Mouse (Mus musculus) midbrain, embryonic 13.5 days (tissue): Measurements from ENCODE around the gene Haus8. TPM values are rescaled to one million over a fixed set of nuclear protein-coding genes. Genes with fewer than 3 reads are reported as not detected.
"Not testable (repeated sequence)": the region's sequence is repeated elsewhere in the genome, so short reads cannot be mapped to it uniquely, and the experiment has no call there.

Source experiments
- ATAC-seq: fragments of 200-750 bp; cut with Nextera tagmentation; 2 replicates; pipeline ENCODE4 v1.8.0; 2017; ENCODE audit warnings: mild to moderate bottlenecking, moderate TSS enrichment, moderate library complexity
- H3K27ac ChIP-seq: fragments of 300-500 bp; sonication (generic); 2 replicates; pipeline ENCODE4 v1.5.1; 2015; ENCODE audit warnings: inconsistent platforms, mild to moderate bottlenecking, moderate library complexity
- H3K27me3 ChIP-seq: fragments of 300-500 bp; sonication (generic); 2 replicates; pipeline ENCODE4 v1.6.1; 2015; ENCODE audit warnings: mild to moderate bottlenecking, inconsistent platforms
- H3K36me3 ChIP-seq: fragments of 300-500 bp; sonication (generic); 2 replicates; pipeline ENCODE4 v1.6.1; 2015; ENCODE audit warnings: mild to moderate bottlenecking, inconsistent platforms
- H3K4me1 ChIP-seq: fragments of 300-500 bp; sonication (generic); replicated peaks from 2 replicates; pipeline ENCODE4 v1.6.1; 2015; ENCODE audit warnings: inconsistent platforms
- H3K4me2 ChIP-seq: fragments of 300-500 bp; sonication (generic); replicated peaks from 2 replicates; pipeline ENCODE4 v1.6.1; 2015; ENCODE audit warnings: moderate library complexity, mild to moderate bottlenecking, inconsistent platforms
- H3K4me3 ChIP-seq: fragments of 300-500 bp; sonication (generic); replicated peaks from 2 replicates; pipeline ENCODE4 v1.5.1; 2015; ENCODE audit warnings: mild to moderate bottlenecking, inconsistent platforms
- H3K9ac ChIP-seq: fragments of 300-500 bp; sonication (generic); replicated peaks from 2 replicates; pipeline ENCODE4 v1.6.1; 2015; ENCODE audit warnings: mild to moderate bottlenecking, inconsistent platforms
- H3K9me3 ChIP-seq: fragments of 300-500 bp; sonication (generic); 2 replicates; pipeline ENCODE4 v1.6.1; 2016; ENCODE audit warnings: mild to moderate bottlenecking, inconsistent platforms
- WGBS: fragments of 180-500 bp; shearing (Covaris S2); methylation state at CpG from one replicate; pipeline ENCODE4 v1.1.7; 2015; 5-methylcytosine and 5-hydroxymethylcytosine counted together
- polyA plus RNA-seq: library from polyadenylated mRNA; unstranded; fragments of >200 nt; fragmentation: Nextera tagmentation; extraction: Ambion mirVana; gene quantifications from 2 replicates; pipeline ENCODE4 v1.2.1, GENCODE M21; 2015

Haus8 gene
- polyA plus RNA-seq, 1 experiment from 2014 or later, result 54.3 TPM

DNA sequence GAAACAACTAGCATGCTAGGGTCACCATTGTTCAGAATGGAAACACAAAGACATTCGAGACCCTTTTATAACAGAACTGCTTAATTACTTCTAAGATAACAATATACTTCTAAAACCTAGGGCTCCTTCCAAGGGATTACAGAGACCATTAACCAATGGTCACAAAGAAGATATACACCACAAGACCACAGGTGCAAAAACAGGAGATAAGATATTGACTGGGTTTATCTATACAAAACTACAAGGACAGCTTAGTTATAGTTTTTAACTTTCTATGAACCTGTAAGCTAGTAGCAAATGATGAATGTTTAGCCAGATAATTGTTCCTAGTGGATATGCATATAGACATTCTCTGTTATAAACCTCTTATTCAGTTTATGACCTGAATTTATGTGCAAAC, 30.1 kb upstream of the Haus8 start:
- Histone ChIP-seq H3K36me3 (peaks cover 37% of the 10 kb centered on the region), H3K4me2 (no peak overlapping the region), H3K4me3 (no peak overlapping the region), H3K27me3 (no peaks in the 10 kb centered on the region), H3K9ac (no peak overlapping the region), H3K9me3 (peaks cover 5% of the 10 kb centered on the region; the same call in 1 of the 2 replicates), H3K4me1 (no peaks in the 10 kb centered on the region), H3K27ac (no peak overlapping the region)
- no peak for ATAC-seq
- WGBS, result 84% methylated on average over 1 of the region's 1 CpGs

DNA sequence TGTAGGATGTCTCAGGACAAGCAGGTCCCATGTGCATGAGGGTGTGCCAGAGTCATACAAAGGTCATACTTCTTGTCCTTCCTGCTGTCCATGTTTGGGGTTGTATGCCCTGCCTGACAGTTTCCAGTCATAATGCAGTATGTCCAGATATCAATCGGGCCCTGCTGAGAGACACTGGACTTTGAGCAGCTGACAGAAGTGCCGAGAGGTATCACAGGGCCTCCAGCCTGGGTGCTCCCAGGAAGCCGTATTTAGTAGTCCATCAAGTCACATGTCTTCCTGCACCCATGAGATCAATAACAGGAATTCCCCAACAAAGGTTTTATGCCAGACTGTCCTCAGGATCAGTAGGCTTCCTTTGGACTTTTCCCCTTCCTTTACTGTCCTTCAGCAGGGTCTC, 27.0 kb upstream of the Haus8 start:
- H3K9ac ChIP-seq, result no peak overlapping the region
- H3K4me1 ChIP-seq, result no peaks in the 10 kb centered on the region
- no peak overlapping the region for H3K4me2 ChIP-seq
- H3K4me3 ChIP-seq, result no peak overlapping the region
- 92% methylated on average over 3 of the region's 3 CpGs for WGBS
- peaks cover 5% of the 10 kb centered on the region; the same call in 1 of the 2 replicates for H3K9me3 ChIP-seq
- H3K36me3 ChIP-seq, result peaks cover 62% of the 10 kb centered on the region
- no peak overlapping the region for H3K27ac ChIP-seq
- no peak for ATAC-seq
- H3K27me3 ChIP-seq, result no peaks in the 10 kb centered on the region

DNA sequence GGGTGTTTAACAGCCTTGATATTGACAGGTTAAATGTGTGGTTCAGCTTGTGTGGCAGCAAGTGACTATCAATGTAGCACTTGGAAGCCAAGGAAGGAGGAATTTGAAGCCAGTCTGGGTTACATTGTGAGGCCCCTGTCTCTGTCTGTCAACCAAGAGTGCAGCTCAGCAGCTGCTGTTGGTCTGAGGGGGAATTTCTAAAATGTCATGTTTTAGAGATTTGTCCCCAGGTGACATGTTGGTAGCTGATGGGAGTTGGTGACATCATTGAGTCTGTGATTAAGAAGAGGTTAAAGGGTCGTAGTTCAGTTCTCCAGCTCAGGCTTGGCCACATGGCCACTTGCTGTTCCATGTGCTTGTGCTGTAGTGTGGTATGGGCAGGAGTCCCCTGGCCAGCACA, 24.7 kb upstream of the Haus8 start:
- WGBS, result 84% methylated on average over 1 of the region's 1 CpGs
- H3K27ac ChIP-seq, result no peak overlapping the region
- no peak for ATAC-seq
- no peaks in the 10 kb centered on the region for H3K27me3 ChIP-seq
- no peak overlapping the region for H3K4me3 ChIP-seq
- H3K9me3 ChIP-seq, result peaks cover 3% of the 10 kb centered on the region; the same call in 1 of the 2 replicates
- H3K36me3 ChIP-seq, result peaks cover 53% of the 10 kb centered on the region
- H3K9ac ChIP-seq, result no peak overlapping the region
- H3K4me1 ChIP-seq, result no peaks in the 10 kb centered on the region
- H3K4me2 ChIP-seq, result no peak overlapping the region

DNA sequence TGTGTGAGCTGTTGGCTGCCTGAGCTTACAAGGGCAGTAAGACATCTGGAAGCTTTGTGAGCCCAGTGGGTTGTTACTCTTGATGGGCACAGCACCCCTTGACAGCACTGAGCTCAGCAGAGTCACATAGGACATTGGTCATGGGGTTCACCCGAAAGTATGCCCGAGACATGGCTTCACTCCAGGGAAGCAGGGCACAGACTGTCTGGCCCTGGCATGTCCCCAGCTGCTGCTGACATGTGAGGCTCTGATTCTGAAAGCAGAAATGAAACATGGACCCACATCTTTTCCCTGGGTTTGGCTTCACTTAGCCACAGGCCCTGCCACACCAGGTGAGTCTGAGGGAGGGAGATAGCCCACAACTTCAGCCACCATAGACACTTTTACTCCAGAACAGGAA, 24.1 kb upstream of the Haus8 start:
- H3K27me3 ChIP-seq, result no peaks in the 10 kb centered on the region
- 100% methylated on average over 2 of the region's 2 CpGs for WGBS
- H3K4me1 ChIP-seq, result no peaks in the 10 kb centered on the region
- no peaks in the 10 kb centered on the region for H3K9me3 ChIP-seq
- ATAC-seq, result no peak
- peaks cover 52% of the 10 kb centered on the region for H3K36me3 ChIP-seq
- H3K4me2 ChIP-seq, result no peak overlapping the region
- H3K4me3 ChIP-seq, result no peak overlapping the region
- H3K9ac ChIP-seq, result no peak overlapping the region
- no peak overlapping the region for H3K27ac ChIP-seq

DNA sequence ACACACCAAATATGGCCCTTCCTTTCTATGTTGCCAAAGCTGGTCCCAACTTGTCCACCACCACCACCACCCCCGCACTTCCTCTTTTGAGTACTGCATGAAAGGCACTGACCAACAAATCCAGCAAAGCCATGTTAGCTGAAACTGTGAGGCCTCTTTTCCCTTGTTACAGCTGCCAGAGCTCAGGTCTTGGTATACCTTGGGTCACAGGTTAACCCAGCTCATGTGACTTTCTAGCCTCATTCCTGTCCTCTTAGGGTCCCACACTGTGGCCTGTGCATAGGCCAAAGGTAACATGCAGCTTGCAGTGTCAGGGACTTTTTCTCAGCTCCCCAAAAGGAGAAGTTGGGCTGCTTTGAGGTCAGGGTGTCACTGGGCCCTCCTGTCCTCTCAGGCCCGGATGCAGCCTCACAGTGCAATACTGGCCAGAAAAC, 23.5 kb upstream of the Haus8 start:
- 98% methylated on average over 2 of the region's 2 CpGs for WGBS
- no peak overlapping the region for H3K4me2 ChIP-seq
- no peak overlapping the region for H3K27ac ChIP-seq
- no peak for ATAC-seq
- no peak overlapping the region for H3K9ac ChIP-seq
- no peaks in the 10 kb centered on the region for H3K4me1 ChIP-seq
- no peak overlapping the region for H3K4me3 ChIP-seq
- no peaks in the 10 kb centered on the region for H3K27me3 ChIP-seq
- peaks cover 57% of the 10 kb centered on the region for H3K36me3 ChIP-seq
- no peaks in the 10 kb centered on the region for H3K9me3 ChIP-seq

DNA sequence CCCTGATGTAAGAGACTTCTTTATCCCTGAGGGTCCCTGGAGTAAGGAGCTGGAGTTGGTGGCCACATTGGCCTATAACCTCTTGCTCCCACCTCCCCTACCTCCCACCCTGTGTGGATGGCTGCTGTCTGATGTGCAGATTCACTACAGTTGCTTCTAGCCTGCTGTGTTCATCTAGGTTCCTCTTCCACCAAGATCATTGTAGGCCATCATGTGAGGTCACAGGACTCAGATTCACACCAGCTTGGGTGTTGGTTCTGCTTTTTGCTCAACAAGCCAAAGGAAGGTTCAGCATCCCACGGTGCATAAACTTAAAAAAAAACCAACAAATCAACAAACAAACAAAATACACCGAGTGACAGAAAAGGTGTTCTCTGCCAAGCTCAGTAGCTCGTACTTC, 21.2 kb upstream of the Haus8 start:
- H3K36me3 ChIP-seq, result peaks cover 68% of the 10 kb centered on the region
- H3K9ac ChIP-seq, H3K27ac ChIP-seq, ATAC-seq, H3K9me3 ChIP-seq, H3K4me3 ChIP-seq, H3K4me2 ChIP-seq, H3K4me1 ChIP-seq, H3K27me3 ChIP-seq: not testable (repeated sequence)
- WGBS, result 96% methylated on average over 3 of the region's 3 CpGs

DNA sequence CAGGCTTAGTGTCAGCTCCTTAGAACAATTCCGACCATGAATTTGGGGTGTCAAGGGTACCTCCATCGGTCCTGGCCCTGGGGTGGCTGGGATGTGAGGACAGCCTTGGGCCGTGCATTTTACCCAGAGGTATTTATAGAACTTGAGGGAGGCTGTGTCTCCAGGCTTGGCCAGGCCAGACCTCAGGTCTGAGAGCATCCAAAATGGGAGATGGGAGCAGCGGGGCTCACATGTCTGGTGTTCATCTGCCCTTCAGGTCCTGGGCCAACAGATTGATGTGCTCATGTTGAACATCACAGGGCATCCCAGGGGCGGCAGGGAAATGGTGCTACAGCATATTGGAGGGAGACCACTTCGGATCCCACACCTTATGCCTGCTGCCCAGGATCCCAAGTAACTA, 18.6 kb upstream of the Haus8 start:
- no peak for ATAC-seq
- Histone ChIP-seq H3K27me3 (no peaks in the 10 kb centered on the region), H3K36me3 (peaks cover 48% of the 10 kb centered on the region), H3K9me3 (no peaks in the 10 kb centered on the region), H3K4me3 (no peak overlapping the region), H3K4me2 (no peak overlapping the region), H3K27ac (no peak overlapping the region), H3K9ac (no peak overlapping the region), H3K4me1 (no peaks in the 10 kb centered on the region)
- 96% methylated on average over 6 of the region's 6 CpGs for WGBS

DNA sequence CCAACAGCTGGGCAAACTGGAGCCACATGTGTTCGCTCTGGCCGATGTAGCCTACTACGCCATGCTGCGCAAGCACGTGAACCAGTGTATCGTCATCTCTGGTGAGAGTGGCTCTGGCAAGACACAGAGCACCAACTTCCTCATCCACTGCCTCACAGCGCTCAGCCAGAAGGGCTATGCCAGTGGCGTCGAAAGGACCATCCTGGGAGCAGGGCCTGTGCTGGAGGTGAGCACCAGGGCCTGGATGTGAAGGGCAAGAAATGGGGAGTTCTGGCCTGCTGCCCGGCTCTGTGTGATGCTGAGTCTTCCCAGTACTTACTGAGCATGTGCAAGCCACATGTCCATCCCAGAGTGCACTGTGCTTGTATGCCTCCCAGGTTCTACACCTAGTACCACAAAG, 18.2 kb upstream of the Haus8 start:
- Histone ChIP-seq H3K4me1 (no peaks in the 10 kb centered on the region), H3K36me3 (peaks cover 45% of the 10 kb centered on the region), H3K27me3 (no peaks in the 10 kb centered on the region), H3K27ac (no peak overlapping the region), H3K9ac (no peak overlapping the region), H3K4me3 (no peak overlapping the region), H3K9me3 (no peaks in the 10 kb centered on the region), H3K4me2 (no peak overlapping the region)
- 95% methylated on average over 10 of the region's 10 CpGs for WGBS
- ATAC-seq, result no peak

DNA sequence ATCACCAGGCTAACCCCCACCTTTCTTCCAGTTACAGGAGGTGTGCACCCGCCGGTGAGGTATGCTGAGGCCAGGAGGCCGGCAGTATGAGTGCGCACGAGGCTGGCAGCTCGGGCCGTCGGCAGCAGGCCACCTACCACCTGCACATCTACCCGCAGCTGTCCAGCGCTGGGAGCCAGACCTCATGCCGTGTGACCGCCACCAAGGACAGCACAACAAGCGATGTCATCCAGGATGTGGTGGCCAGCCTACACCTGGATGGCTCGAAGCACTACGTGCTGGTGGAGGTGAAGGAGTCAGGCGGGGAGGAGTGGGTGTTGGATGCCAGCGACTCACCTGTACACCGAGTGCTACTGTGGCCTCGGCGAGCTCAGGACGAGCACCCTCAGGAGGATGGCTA, 17.5 kb upstream of the Haus8 start:
- no peak overlapping the region for H3K27ac ChIP-seq
- H3K9me3 ChIP-seq, result no peaks in the 10 kb centered on the region
- H3K4me2 ChIP-seq, result no peak overlapping the region
- no peak overlapping the region for H3K4me3 ChIP-seq
- ATAC-seq, result no peak
- H3K36me3 ChIP-seq, result peaks cover 41% of the 10 kb centered on the region
- no peaks in the 10 kb centered on the region for H3K27me3 ChIP-seq
- H3K4me1 ChIP-seq, result no peaks in the 10 kb centered on the region
- 96% methylated on average over 21 of the region's 21 CpGs for WGBS
- H3K9ac ChIP-seq, result no peak overlapping the region

DNA sequence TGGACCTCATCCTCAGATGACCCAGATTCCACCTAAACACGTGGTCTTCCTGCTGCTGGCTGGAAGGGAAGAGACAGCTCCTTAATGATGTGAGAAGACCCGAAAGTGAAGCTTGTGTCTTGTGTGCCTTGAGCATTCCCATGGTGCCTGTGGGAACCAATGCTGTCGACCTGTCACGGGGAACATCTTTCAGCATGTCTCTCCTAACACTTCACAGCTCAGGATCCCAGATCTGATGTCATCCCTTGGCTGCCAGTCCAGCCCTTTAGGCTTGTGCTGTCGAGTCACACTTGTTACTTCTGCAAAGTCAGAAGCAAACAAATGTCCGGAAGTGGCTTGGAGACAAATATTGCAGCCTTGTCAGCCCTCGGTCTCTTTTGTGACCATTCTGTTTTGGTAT, 16.4 kb upstream of the Haus8 start:
- ATAC-seq, result no peak
- no peak overlapping the region for H3K9ac ChIP-seq
- no peak overlapping the region for H3K4me2 ChIP-seq
- no peaks in the 10 kb centered on the region for H3K9me3 ChIP-seq
- 91% methylated on average over 7 of the region's 7 CpGs for WGBS
- H3K4me1 ChIP-seq, result peaks cover 3% of the 10 kb centered on the region; the same call in 1 of the 2 replicates
- peaks cover 30% of the 10 kb centered on the region for H3K36me3 ChIP-seq
- H3K4me3 ChIP-seq, result no peak overlapping the region
- no peaks in the 10 kb centered on the region for H3K27me3 ChIP-seq
- no peak overlapping the region for H3K27ac ChIP-seq

DNA sequence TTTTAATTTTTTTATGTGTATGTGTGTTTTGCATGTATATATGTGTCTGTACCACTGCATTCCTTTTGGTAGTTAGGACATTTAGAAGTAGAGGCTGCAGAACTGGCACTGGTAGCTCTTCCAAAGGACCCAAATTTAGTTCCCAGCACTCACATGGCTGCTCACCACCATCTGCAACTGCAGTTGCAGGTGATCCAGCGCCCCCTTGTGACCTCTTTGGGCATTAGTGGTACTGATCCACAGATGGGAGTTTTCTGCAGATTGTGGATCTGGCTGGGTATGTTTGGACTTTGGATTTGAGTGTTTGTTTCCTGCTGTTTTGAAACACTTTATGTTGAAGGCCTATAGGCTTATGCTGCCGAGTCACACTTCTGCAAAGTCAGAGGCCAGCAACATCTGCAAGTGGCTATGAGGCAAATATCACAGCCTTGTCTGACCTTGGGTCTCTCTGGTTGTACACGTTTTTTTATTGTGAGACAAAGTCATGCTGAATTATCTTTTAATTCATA, 15.8 kb upstream of the Haus8 start:
- Histone ChIP-seq H3K27me3 (no peaks in the 10 kb centered on the region), H3K27ac (no peak overlapping the region), H3K4me1 (peaks cover 3% of the 10 kb centered on the region; the same call in 1 of the 2 replicates), H3K4me3 (no peak overlapping the region), H3K9me3 (no peaks in the 10 kb centered on the region), H3K36me3 (peaks cover 30% of the 10 kb centered on the region), H3K4me2 (no peak overlapping the region), H3K9ac (no peak overlapping the region)
- no peak for ATAC-seq
- WGBS, result 64% methylated on average over 3 of the region's 3 CpGs

DNA sequence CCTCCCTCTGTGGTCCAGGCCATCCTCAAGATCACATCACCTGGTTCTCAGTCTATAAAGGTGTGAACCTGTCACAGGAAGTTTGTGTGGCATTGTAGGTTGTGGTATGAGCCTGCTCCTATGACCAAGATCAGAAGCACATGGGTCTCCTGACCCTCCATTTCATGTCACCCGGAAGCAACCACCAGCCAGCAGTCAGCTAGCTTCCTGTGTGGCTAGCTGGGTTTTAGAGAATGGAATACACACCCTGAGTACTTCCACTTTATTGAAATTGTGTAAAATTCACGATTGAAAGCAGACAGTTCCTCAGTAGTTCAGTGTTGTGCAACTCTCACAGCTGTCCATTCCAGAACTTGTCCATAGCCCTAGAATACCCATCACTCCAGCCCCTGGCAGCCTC, 13.5 kb upstream of the Haus8 start:
- not testable (repeated sequence) for H3K9ac ChIP-seq, H3K4me2 ChIP-seq, H3K4me3 ChIP-seq, H3K27ac ChIP-seq, ATAC-seq, H3K9me3 ChIP-seq, H3K27me3 ChIP-seq
- peaks cover 21% of the 10 kb centered on the region for H3K36me3 ChIP-seq
- 86% methylated on average over 2 of the region's 2 CpGs for WGBS
- peaks cover 11% of the 10 kb centered on the region; the same call in 1 of the 2 replicates for H3K4me1 ChIP-seq

DNA sequence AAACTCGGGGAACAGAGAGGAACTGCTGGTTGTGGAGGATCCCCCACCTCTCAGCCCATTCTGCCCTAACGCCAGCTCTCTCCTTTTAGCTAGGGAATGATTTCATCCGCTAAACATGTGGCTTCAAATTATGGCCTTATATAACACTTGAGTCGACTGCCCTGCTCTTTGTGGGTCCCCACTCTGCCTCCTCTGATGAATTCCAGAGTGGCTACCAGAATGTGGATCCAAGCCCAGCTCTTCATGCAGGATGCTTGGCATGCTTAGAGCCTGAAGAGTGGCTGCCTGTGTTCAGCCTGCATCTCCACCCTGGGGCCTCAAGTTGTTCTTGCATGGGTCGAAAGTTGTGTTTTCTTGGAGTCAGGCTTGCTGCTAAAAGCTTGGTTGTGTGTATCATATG, 9.9 kb upstream of the Haus8 start:
- H3K27me3 ChIP-seq, result no peaks in the 10 kb centered on the region
- H3K27ac ChIP-seq, result no peak overlapping the region
- no peaks in the 10 kb centered on the region for H3K9me3 ChIP-seq
- H3K9ac ChIP-seq, result no peak overlapping the region
- ATAC-seq, result no peak
- H3K4me1 ChIP-seq, result peaks cover 11% of the 10 kb centered on the region; the same call in 1 of the 2 replicates
- H3K4me3 ChIP-seq, result no peak overlapping the region
- 0 out of 2 replicates have a peak, but pooled peaks cover 4% of the 10 kb centered on the region for H3K36me3 ChIP-seq
- H3K4me2 ChIP-seq, result no peak overlapping the region
- WGBS, result 84% methylated on average over 5 of the region's 5 CpGs
